Mouse (Mus musculus): ENCODE results near the gene Dlgap1. TPM values are rescaled to one million over a fixed set of nuclear protein-coding genes. Genes with fewer than 3 reads are reported as not detected.

The Dlgap1 gene
- total and polyA plus RNA-seq, 3 experiments: 0.39 to 1.6 (median 0.52) TPM

- intact Hi-C loops (cut with DNase I): no loop called here
- TF ChIP-seq POLR2A (IDR thresholded peaks at IDR 0.05; ENCODE audit: insufficient read depth, low read depth, low read length) (no peak), CTCF (IDR thresholded peaks at IDR 0.05) (no peak), EP300 (IDR thresholded peaks at IDR 0.05; ENCODE audit: insufficient read depth, low read depth, low read length) (no peak)
- H3K36me3 ChIP-seq (ENCODE audit: control insufficient read depth, insufficient read depth, low read length): no peaks in the 10 kb centered on the region
- H3K27ac ChIP-seq: no peak overlapping the region
- H3K4me1 ChIP-seq (ENCODE audit: control insufficient read depth, insufficient read depth, low read length): no peaks in the 10 kb centered on the region
- no peak overlapping the region for H3K9ac ChIP-seq (ENCODE audit: low read depth, low read length)
- no peaks in the 10 kb centered on the region for H3K79me2 ChIP-seq (replicated peaks; ENCODE audit: control insufficient read depth, insufficient read depth, low read length)
- no peak for DNase-seq
- H3K27me3 ChIP-seq (ENCODE audit: control insufficient read depth, insufficient read depth, low read length): no peaks in the 10 kb centered on the region
- WGBS: 83% methylated on average over 14 of the region's 14 CpGs
- no peak overlapping the region for H3K4me3 ChIP-seq
Measured at GRCm38 (mm10) chr17:70802022-70802421, 833.1 kb downstream of the Dlgap1 start.

GRCm38 (mm10) chr17:70805866-70806265, 837.0 kb downstream of the Dlgap1 start:
- Histone ChIP-seq H3K9ac (ENCODE audit: low read depth, low read length) (no peak overlapping the region), H3K4me1 (ENCODE audit: control insufficient read depth, insufficient read depth, low read length) (no peaks in the 10 kb centered on the region), H3K79me2 (replicated peaks; ENCODE audit: control insufficient read depth, insufficient read depth, low read length) (no peaks in the 10 kb centered on the region), H3K4me3 (no peak overlapping the region), H3K27ac (no peak overlapping the region), H3K36me3 (ENCODE audit: control insufficient read depth, insufficient read depth, low read length) (no peaks in the 10 kb centered on the region), H3K27me3 (ENCODE audit: control insufficient read depth, insufficient read depth, low read length) (no peaks in the 10 kb centered on the region)
- 88% methylated on average over 9 of the region's 9 CpGs for WGBS
- intact Hi-C loops (cut with DNase I): no loop called here
- TF ChIP-seq EP300 (IDR thresholded peaks at IDR 0.05; ENCODE audit: insufficient read depth, low read depth, low read length): no peak
- TF ChIP-seq CTCF (IDR thresholded peaks at IDR 0.05): no peak
- TF ChIP-seq POLR2A (IDR thresholded peaks at IDR 0.05; ENCODE audit: insufficient read depth, low read depth, low read length): no peak
- no peak for DNase-seq

GRCm38 (mm10) chr17:70806600-70806999, 837.7 kb downstream of the Dlgap1 start:
- H3K36me3 ChIP-seq (ENCODE audit: control insufficient read depth, insufficient read depth, low read length): no peaks in the 10 kb centered on the region
- H3K4me1 ChIP-seq (ENCODE audit: control insufficient read depth, insufficient read depth, low read length): no peaks in the 10 kb centered on the region
- intact Hi-C loops (cut with DNase I): no loop called here
- no peaks in the 10 kb centered on the region for H3K79me2 ChIP-seq (replicated peaks; ENCODE audit: control insufficient read depth, insufficient read depth, low read length)
- no peak for DNase-seq
- no peak overlapping the region for H3K4me3 ChIP-seq
- H3K9ac ChIP-seq (ENCODE audit: low read depth, low read length): no peak overlapping the region
- H3K27ac ChIP-seq: no peak overlapping the region
- 86% methylated on average over 2 of the region's 2 CpGs for WGBS
- no peak for TF ChIP-seq CTCF (IDR thresholded peaks at IDR 0.05)
- no peaks in the 10 kb centered on the region for H3K27me3 ChIP-seq (ENCODE audit: control insufficient read depth, insufficient read depth, low read length)

- Histone ChIP-seq H3K79me2 (replicated peaks; ENCODE audit: control insufficient read depth, insufficient read depth, low read length) (no peaks in the 10 kb centered on the region), H3K27me3 (ENCODE audit: control insufficient read depth, insufficient read depth, low read length) (no peaks in the 10 kb centered on the region), H3K9ac (ENCODE audit: low read depth, low read length) (no peak overlapping the region), H3K4me1 (ENCODE audit: control insufficient read depth, insufficient read depth, low read length) (no peaks in the 10 kb centered on the region), H3K4me3 (no peak overlapping the region), H3K27ac (no peak overlapping the region), H3K36me3 (ENCODE audit: control insufficient read depth, insufficient read depth, low read length) (no peaks in the 10 kb centered on the region)
- intact Hi-C loops (cut with DNase I): no loop called here
- TF ChIP-seq EP300 (IDR thresholded peaks at IDR 0.05; ENCODE audit: insufficient read depth, low read depth, low read length): no peak
- TF ChIP-seq CTCF (IDR thresholded peaks at IDR 0.05): no peak
- no peak for TF ChIP-seq POLR2A (IDR thresholded peaks at IDR 0.05; ENCODE audit: insufficient read depth, low read depth, low read length)
- 95% methylated on average over 1 of the region's 1 CpGs for WGBS
- DNase-seq: no peak
Measured at GRCm38 (mm10) chr17:70807885-70808284, 839.0 kb downstream of the Dlgap1 start.

- WGBS: 51% methylated on average over 14 of the region's 14 CpGs
- no peaks in the 10 kb centered on the region for H3K36me3 ChIP-seq (ENCODE audit: control insufficient read depth, insufficient read depth, low read length)
- H3K27me3 ChIP-seq (ENCODE audit: control insufficient read depth, insufficient read depth, low read length): no peaks in the 10 kb centered on the region
- intact Hi-C loops (cut with DNase I): no loop called here
- no peaks in the 10 kb centered on the region for H3K79me2 ChIP-seq (replicated peaks; ENCODE audit: control insufficient read depth, insufficient read depth, low read length)
- no peaks in the 10 kb centered on the region for H3K4me1 ChIP-seq (ENCODE audit: control insufficient read depth, insufficient read depth, low read length)
- DNase-seq: no peak
- no peak for TF ChIP-seq POLR2A (IDR thresholded peaks at IDR 0.05; ENCODE audit: insufficient read depth, low read depth, low read length)
- TF ChIP-seq EP300 (IDR thresholded peaks at IDR 0.05; ENCODE audit: insufficient read depth, low read depth, low read length): no peak
- TF ChIP-seq CTCF (IDR thresholded peaks at IDR 0.05): no peak
- no peak overlapping the region for H3K4me3 ChIP-seq
- H3K27ac ChIP-seq: no peak overlapping the region
- no peak overlapping the region for H3K9ac ChIP-seq (ENCODE audit: low read depth, low read length)
Measured at GRCm38 (mm10) chr17:70808837-70809236, 840.0 kb downstream of the Dlgap1 start.

GRCm38 (mm10) chr17:70809776-70810175, 840.9 kb downstream of the Dlgap1 start:
- 84% methylated on average over 3 of the region's 3 CpGs for WGBS

More at GRCm38 (mm10) chr17:70809776-70810175, 840.9 kb downstream of the Dlgap1 start:
- Histone ChIP-seq H3K36me3 (ENCODE audit: control insufficient read depth, insufficient read depth, low read length) (no peaks in the 10 kb centered on the region), H3K4me3 (no peak overlapping the region), H3K4me1 (ENCODE audit: control insufficient read depth, insufficient read depth, low read length) (no peaks in the 10 kb centered on the region), H3K79me2 (replicated peaks; ENCODE audit: control insufficient read depth, insufficient read depth, low read length) (no peaks in the 10 kb centered on the region), H3K9ac (ENCODE audit: low read depth, low read length) (no peak overlapping the region), H3K27me3 (ENCODE audit: control insufficient read depth, insufficient read depth, low read length) (no peaks in the 10 kb centered on the region), H3K27ac (no peak overlapping the region)
- TF ChIP-seq EP300 (IDR thresholded peaks at IDR 0.05; ENCODE audit: insufficient read depth, low read depth, low read length) (no peak), CTCF (IDR thresholded peaks at IDR 0.05) (no peak), POLR2A (IDR thresholded peaks at IDR 0.05; ENCODE audit: insufficient read depth, low read depth, low read length) (no peak)
- DNase-seq: no peak
- intact Hi-C loops (cut with DNase I): no loop called here

All from heart, adult 2 months (tissue).